Mouse (Mus musculus) stomach, embryonic 14.5 days (tissue): ENCODE results near the gene Kxd1. TPM values are rescaled to one million over a fixed set of nuclear protein-coding genes. Genes with fewer than 3 reads are reported as not detected.

Experiments
- ATAC-seq: fragments of 200-750 bp; cut with Nextera tagmentation; 2 replicates; pipeline ENCODE4 v1.8.0; 2017; ENCODE audit warnings: low read depth, moderate TSS enrichment; ENCODE audit not compliant: insufficient number of reproducible peaks, insufficient read depth, low FRiP score
- H3K27ac ChIP-seq: fragments of 300-500 bp; sonication (generic); 2 replicates; pipeline ENCODE4 v1.5.1; 2014; ENCODE audit warnings: mild to moderate bottlenecking, low read length, moderate library complexity, mixed read lengths
- H3K27me3 ChIP-seq: fragments of 300-500 bp; sonication (generic); 2 replicates; pipeline ENCODE4 v1.6.1; 2014; ENCODE audit warnings: low read length, control low read depth, mixed read lengths; ENCODE audit not compliant: control insufficient read depth, insufficient read depth
- H3K36me3 ChIP-seq: fragments of 300-500 bp; sonication (generic); 2 replicates; pipeline ENCODE4 v1.6.1; 2014; ENCODE audit warnings: mild to moderate bottlenecking, control low read depth, low read length, moderate library complexity, mixed read lengths; ENCODE audit not compliant: control insufficient read depth, insufficient read depth
- H3K4me1 ChIP-seq: fragments of 300-500 bp; sonication (generic); 2 replicates; pipeline ENCODE4 v1.6.1; 2014; ENCODE audit warnings: low read length, control low read depth, mixed read lengths; ENCODE audit not compliant: control insufficient read depth, insufficient read depth
- H3K4me2 ChIP-seq: fragments of 300-500 bp; sonication (generic); replicated peaks from 2 replicates; pipeline ENCODE4 v1.6.1; 2014; ENCODE audit warnings: low read depth, low read length, control low read depth
- H3K4me3 ChIP-seq: fragments of 300-500 bp; sonication (generic); 2 replicates; pipeline ENCODE4 v1.5.1; 2014; ENCODE audit warnings: low read depth, low read length, control low read depth
- H3K9ac ChIP-seq: fragments of 300-500 bp; sonication (generic); replicated peaks from 2 replicates; pipeline ENCODE4 v1.6.1; 2014; ENCODE audit warnings: low read depth, mild to moderate bottlenecking, control low read depth, low read length, moderate library complexity, mixed read lengths
- H3K9me3 ChIP-seq: fragments of 300-500 bp; sonication (generic); 2 replicates; pipeline ENCODE4 v1.6.1; 2016; ENCODE audit warnings: low read depth, low read length, control low read depth; ENCODE audit not compliant: control insufficient read depth
- WGBS: fragments of 180-500 bp; shearing (Covaris S2); extraction: QIAGEN DNeasy Blood & Tissue Kit; methylation state at CpG from one replicate; pipeline ENCODE4 v1.1.7; 2014; 5-methylcytosine and 5-hydroxymethylcytosine counted together
- polyA plus RNA-seq: library from polyadenylated mRNA; unstranded; fragments of >200 nt; fragmentation: Nextera tagmentation; extraction: Ambion mirVana; gene quantifications from 2 replicates; pipeline ENCODE4 v1.2.1, GENCODE M21; 2014

Kxd1 gene
- polyA plus RNA-seq, 1 experiment from 2014 or later = 72.3 TPM

- H3K4me1 ChIP-seq = no peaks in the 10 kb centered on the region
- H3K27ac ChIP-seq = no peak overlapping the region
- H3K9ac ChIP-seq = no peak overlapping the region
- H3K9me3 ChIP-seq = no peaks in the 10 kb centered on the region
- H3K4me3 ChIP-seq = no peak overlapping the region
- no peaks in the 10 kb centered on the region for H3K36me3 ChIP-seq
- H3K4me2 ChIP-seq = no peak overlapping the region
- 75% methylated on average over 9 of the region's 9 CpGs for WGBS
- ATAC-seq = no peak
- no peaks in the 10 kb centered on the region for H3K27me3 ChIP-seq
These were observed 67.2 kb downstream of the Kxd1 start for GRCm38 (mm10) chr8:70460606-70461005.

GRCm38 (mm10) chr8:70460199-70460598, 67.6 kb downstream of the Kxd1 start:
- no peaks in the 10 kb centered on the region for H3K36me3 ChIP-seq
- no peak overlapping the region for H3K27ac ChIP-seq
- H3K4me2 ChIP-seq = no peak overlapping the region
- no peaks in the 10 kb centered on the region for H3K9me3 ChIP-seq
- no peaks in the 10 kb centered on the region for H3K4me1 ChIP-seq
- no peak overlapping the region for H3K4me3 ChIP-seq
- WGBS = 92% methylated on average over 5 of the region's 5 CpGs
- ATAC-seq = no peak
- no peak overlapping the region for H3K9ac ChIP-seq
- H3K27me3 ChIP-seq = no peaks in the 10 kb centered on the region

- 92% methylated on average over 2 of the region's 2 CpGs for WGBS
- no peak for ATAC-seq
- no peaks in the 10 kb centered on the region for H3K36me3 ChIP-seq
These were observed 68.1 kb downstream of the Kxd1 start for GRCm38 (mm10) chr8:70459636-70460035.

GRCm38 (mm10) chr8:70458462-70458861, 69.3 kb downstream of the Kxd1 start:
- Histone ChIP-seq H3K4me3 (no peak overlapping the region), H3K36me3 (no peaks in the 10 kb centered on the region), H3K4me2 (no peak overlapping the region), H3K4me1 (no peaks in the 10 kb centered on the region), H3K27ac (no peak overlapping the region), H3K9me3 (no peaks in the 10 kb centered on the region), H3K9ac (no peak overlapping the region), H3K27me3 (no peaks in the 10 kb centered on the region)
- WGBS = 83% methylated on average over 3 of the region's 3 CpGs
- ATAC-seq = no peak

More at GRCm38 (mm10) chr8:70459636-70460035, 68.1 kb downstream of the Kxd1 start:
- Histone ChIP-seq H3K4me2 (no peak overlapping the region), H3K9me3 (no peaks in the 10 kb centered on the region), H3K4me3 (no peak overlapping the region), H3K9ac (no peak overlapping the region), H3K4me1 (no peaks in the 10 kb centered on the region), H3K27ac (no peak overlapping the region), H3K27me3 (no peaks in the 10 kb centered on the region)

Other genes with a start within 250 kb of the Kxd1 start
- 30.8 and 33.7 TPM in 2 replicates for gene Homer3, start 245.1 kb downstream of the Kxd1 start, polyA plus RNA-seq
- 44.3 and 45.0 TPM in 2 replicates for gene Ddx49, start 225.5 kb downstream of the Kxd1 start, polyA plus RNA-seq
- gene Cope, start 225.4 kb downstream of the Kxd1 start, polyA plus RNA-seq = 320 and 341 TPM in 2 replicates
- 5.4 and 5.7 TPM in 2 replicates for gene Cers1, start 212.2 kb downstream of the Kxd1 start, polyA plus RNA-seq
- gene Gdf1, start 198.1 kb downstream of the Kxd1 start, polyA plus RNA-seq = 0.35 and 1.6 TPM in 2 replicates
- 17.0 and 17.1 TPM in 2 replicates for gene Upf1, start 174.7 kb downstream of the Kxd1 start, polyA plus RNA-seq
- 0.38 TPM in 1 of 2 replicates, not detected in the other for gene Comp, start 154.4 kb downstream of the Kxd1 start, polyA plus RNA-seq
- gene Crtc1, start 88.4 kb downstream of the Kxd1 start, polyA plus RNA-seq = 21.6 and 23.0 TPM in 2 replicates
- gene Klhl26, start 51.0 kb downstream of the Kxd1 start, polyA plus RNA-seq = 20.9 and 22.1 TPM in 2 replicates
- gene Tmem59l, start 40.6 kb downstream of the Kxd1 start, polyA plus RNA-seq = 4.8 and 6.4 TPM in 2 replicates
- 1.6 and 1.8 TPM in 2 replicates for gene Crlf1, start 34.8 kb downstream of the Kxd1 start, polyA plus RNA-seq
- gene Rex1bd, start 21.2 kb downstream of the Kxd1 start, polyA plus RNA-seq = 132 and 149 TPM in 2 replicates
- 1,056 and 1,119 TPM in 2 replicates for gene Uba52, start 17.2 kb downstream of the Kxd1 start, polyA plus RNA-seq
- gene Fkbp8, start 232 bp downstream of the Kxd1 start, polyA plus RNA-seq = 258 and 281 TPM in 2 replicates
- gene Ell, start 11.5 kb upstream of the Kxd1 start, polyA plus RNA-seq = 17.1 and 17.9 TPM in 2 replicates
- 81.3 and 82.4 TPM in 2 replicates for gene Isyna1, start 66.4 kb upstream of the Kxd1 start, polyA plus RNA-seq
- 121 and 122 TPM in 2 replicates for gene Ssbp4, start 80.9 kb upstream of the Kxd1 start, polyA plus RNA-seq
- 1.9 and 2.9 TPM in 2 replicates for gene Lrrc25, start 88.2 kb upstream of the Kxd1 start, polyA plus RNA-seq
- gene Gdf15, start 104.5 kb upstream of the Kxd1 start, polyA plus RNA-seq = 0.17 and 0.24 TPM in 2 replicates
- gene Pgpep1, start 132.4 kb upstream of the Kxd1 start, polyA plus RNA-seq = 67.7 and 70.8 TPM in 2 replicates
- 234 and 244 TPM in 2 replicates for gene Lsm4, start 145.3 kb upstream of the Kxd1 start, polyA plus RNA-seq
- gene Jund, start 171.0 kb upstream of the Kxd1 start, polyA plus RNA-seq = 78.9 and 105 TPM in 2 replicates
- gene Iqcn, start 175.5 kb upstream of the Kxd1 start, polyA plus RNA-seq = 0.06 and 0.10 TPM in 2 replicates
- 0.51 and 0.63 TPM in 2 replicates for gene Gm3336, start 190.6 kb upstream of the Kxd1 start, polyA plus RNA-seq
- gene Pde4c, start 195.8 kb upstream of the Kxd1 start, polyA plus RNA-seq = 0.29 and 0.32 TPM in 2 replicates
- gene Rab3a, start 226.7 kb upstream of the Kxd1 start, polyA plus RNA-seq = 27.0 and 28.7 TPM in 2 replicates
- 42.8 and 43.1 TPM in 2 replicates for gene Mpv17l2, start 233.0 kb upstream of the Kxd1 start, polyA plus RNA-seq
- 44.5 and 45.1 TPM in 2 replicates for gene Pik3r2, start 248.8 kb upstream of the Kxd1 start, polyA plus RNA-seq